Mouse (Mus musculus): ENCODE results near the gene Tfap4. TPM values are rescaled to one million over a fixed set of nuclear protein-coding genes. Genes with fewer than 3 reads are reported as not detected.
A peak's percentile ranks its signal among the peaks of the same experiment; 100 is the strongest.

Tfap4 gene
- polyA plus RNA-seq (2015; fragmentation: Nextera tagmentation; extraction: Ambion mirVana): 3.9 and 5.6 TPM in 2 replicates

- TF ChIP-seq CTCF (IDR thresholded peaks at IDR 0.05; ENCODE audit: low read depth): peak; percentile 62
- TF ChIP-seq EP300 (IDR thresholded peaks at IDR 0.05; ENCODE audit: low read depth): 0 out of 2 replicates have a peak, but pooled peaks have one; percentile 14
- Histone ChIP-seq H3K9me3 (ENCODE audit: low read length) (no peaks in the 10 kb centered on the region), H3K36me3 (replicated peaks; ENCODE audit: insufficient read depth, low read length) (no peaks in the 10 kb centered on the region), H3K27me3 (ENCODE audit: insufficient read depth, low read length) (no peaks in the 10 kb centered on the region), H3K27ac (ENCODE audit: low read depth) (peak within 1 kb of the TSS; percentile 94), H3K4me3 (ENCODE audit: low read depth, low read length) (peak within 1 kb of the TSS; percentile 83), H3K4me1 (ENCODE audit: insufficient read depth) (peaks cover 28% of the 10 kb centered on the region), H3K4me2 (ENCODE audit: low read depth, low read length) (peak within 1 kb of the TSS; percentile 100), H3K9ac (replicated peaks) (peak within 1 kb of the TSS; percentile 79)
- WGBS (ENCODE audit: insufficient replicate concordance): 1% methylated on average over 15 of the region's 17 CpGs
- DNase-seq (peak; percentile 88), ATAC-seq (peak; percentile 41)
Measured at GRCm38 (mm10) chr16:4559715-4560144, at the start of gene Tfap4. Gene Tfap4 (minus strand): TSS chr16:4559854.

GRCm38 (mm10) chr16:4608532-4609059, 48.9 kb upstream of the Tfap4 start:
- ATAC-seq (no peak), DNase-seq (no peak)
- TF ChIP-seq CTCF (IDR thresholded peaks at IDR 0.05; ENCODE audit: low read depth): no peak
- H3K36me3 ChIP-seq (replicated peaks; ENCODE audit: insufficient read depth, low read length): peaks cover 8% of the 10 kb centered on the region; the same call in 1 of the 2 replicates
- peaks cover 22% of the 10 kb centered on the region for H3K4me1 ChIP-seq (ENCODE audit: insufficient read depth)
- H3K4me2 ChIP-seq (ENCODE audit: low read depth, low read length): no peak overlapping the region
- H3K9ac ChIP-seq (replicated peaks): no peak overlapping the region
- no peaks in the 10 kb centered on the region for H3K27me3 ChIP-seq (ENCODE audit: insufficient read depth, low read length)
- no peak overlapping the region for H3K27ac ChIP-seq (ENCODE audit: low read depth)
- WGBS (ENCODE audit: insufficient replicate concordance): 79% methylated on average over 19 of the region's 19 CpGs
- H3K4me3 ChIP-seq (ENCODE audit: low read depth, low read length): no peak overlapping the region
- no peaks in the 10 kb centered on the region for H3K9me3 ChIP-seq (ENCODE audit: low read length)

GRCm38 (mm10) chr16:4607818-4608531, 48.3 kb upstream of the Tfap4 start:
- TF ChIP-seq EP300 (IDR thresholded peaks at IDR 0.05; ENCODE audit: low read depth): no peak
- peak; percentile 98 for TF ChIP-seq CTCF (IDR thresholded peaks at IDR 0.05; ENCODE audit: low read depth)
- Histone ChIP-seq H3K4me2 (ENCODE audit: low read depth, low read length) (no peak overlapping the region), H3K4me1 (ENCODE audit: insufficient read depth) (peaks cover 26% of the 10 kb centered on the region), H3K36me3 (replicated peaks; ENCODE audit: insufficient read depth, low read length) (peaks cover 4% of the 10 kb centered on the region; the same call in 1 of the 2 replicates), H3K27ac (ENCODE audit: low read depth) (no peak overlapping the region), H3K4me3 (ENCODE audit: low read depth, low read length) (no peak overlapping the region), H3K9me3 (ENCODE audit: low read length) (no peaks in the 10 kb centered on the region), H3K9ac (replicated peaks) (no peak overlapping the region), H3K27me3 (ENCODE audit: insufficient read depth, low read length) (no peaks in the 10 kb centered on the region)
- ATAC-seq (peak; percentile 71), DNase-seq (peak; percentile 88)
- WGBS (ENCODE audit: insufficient replicate concordance): 51% methylated on average over 9 of the region's 9 CpGs

- peak; percentile 53 for DNase-seq
- 0 out of 2 replicates have a peak, but pooled peaks cover 4% of the 10 kb centered on the region for H3K36me3 ChIP-seq (replicated peaks; ENCODE audit: insufficient read depth, low read length)
Measured at GRCm38 (mm10) chr16:4606431-4607084, 46.9 kb upstream of the Tfap4 start.

GRCm38 (mm10) chr16:4605514-4606131, 46.0 kb upstream of the Tfap4 start:
- Histone ChIP-seq H3K4me2 (ENCODE audit: low read depth, low read length) (no peak overlapping the region), H3K27me3 (ENCODE audit: insufficient read depth, low read length) (no peaks in the 10 kb centered on the region), H3K4me3 (ENCODE audit: low read depth, low read length) (no peak overlapping the region), H3K9ac (replicated peaks) (no peak overlapping the region), H3K27ac (ENCODE audit: low read depth) (no peak overlapping the region), H3K36me3 (replicated peaks; ENCODE audit: insufficient read depth, low read length) (no peaks in the 10 kb centered on the region), H3K4me1 (ENCODE audit: insufficient read depth) (peaks cover 36% of the 10 kb centered on the region), H3K9me3 (ENCODE audit: low read length) (no peaks in the 10 kb centered on the region)
- DNase-seq: no peak
- no peak for ATAC-seq
- WGBS (ENCODE audit: insufficient replicate concordance): 57% methylated on average over 12 of the region's 13 CpGs
- TF ChIP-seq EP300 (IDR thresholded peaks at IDR 0.05; ENCODE audit: low read depth) (no peak), CTCF (IDR thresholded peaks at IDR 0.05; ENCODE audit: low read depth) (no peak)

More at GRCm38 (mm10) chr16:4606431-4607084, 46.9 kb upstream of the Tfap4 start:
- no peak for ATAC-seq
- 19% methylated on average over 5 of the region's 5 CpGs for WGBS (ENCODE audit: insufficient replicate concordance)
- Histone ChIP-seq H3K9ac (replicated peaks) (no peak overlapping the region), H3K27me3 (ENCODE audit: insufficient read depth, low read length) (no peaks in the 10 kb centered on the region), H3K27ac (ENCODE audit: low read depth) (0 out of 2 replicates have a peak overlapping the region, but pooled peaks have one; percentile 3), H3K4me2 (ENCODE audit: low read depth, low read length) (no peak overlapping the region), H3K4me1 (ENCODE audit: insufficient read depth) (peaks cover 36% of the 10 kb centered on the region), H3K4me3 (ENCODE audit: low read depth, low read length) (no peak overlapping the region), H3K9me3 (ENCODE audit: low read length) (no peaks in the 10 kb centered on the region)
- TF ChIP-seq CTCF (IDR thresholded peaks at IDR 0.05; ENCODE audit: low read depth) (peak; percentile 69), EP300 (IDR thresholded peaks at IDR 0.05; ENCODE audit: low read depth) (no peak)
